Mouse (Mus musculus) kidney, postnatal 10 days (tissue): Measurements from ENCODE around the gene Ptcd3.
"Not testable (repeated sequence)": the region's sequence is repeated elsewhere in the genome, so short reads cannot be mapped to it uniquely, and the experiment has no call there.

Experiments
- DNase-seq: peaks from one replicate; pipeline ENCODE4 v3.0.0; 2021; ENCODE audit warnings: mixed read lengths

Gene Ptcd3

GRCm38 (mm10) chr6:71868809-71869208 lies 39.7 kb downstream of the Ptcd3 start:
- DNase-seq, result no peak

- DNase-seq, result no peak
Observed at GRCm38 (mm10) chr6:71867751-71868150, 40.8 kb downstream of the Ptcd3 start.

- DNase-seq, result not testable (repeated sequence)
Observed at GRCm38 (mm10) chr6:71846906-71847305, 61.6 kb downstream of the Ptcd3 start.

GRCm38 (mm10) chr6:71840597-71841290 lies 67.8 kb downstream of the Ptcd3 start:
- no peak for DNase-seq

GRCm38 (mm10) chr6:71839815-71840214 lies 68.7 kb downstream of the Ptcd3 start:
- DNase-seq, result no peak

- no peak for DNase-seq
Observed at GRCm38 (mm10) chr6:71836811-71837210, 71.7 kb downstream of the Ptcd3 start.

GRCm38 (mm10) chr6:71831581-71831960 lies 77.0 kb downstream of the Ptcd3 start:
- peak; percentile 97 for DNase-seq

GRCm38 (mm10) chr6:71830690-71831580 lies 77.6 kb downstream of the Ptcd3 start, which contains the start of gene Immt:
Immt (plus strand) TSS chr6:71831331.
- peak; percentile 99 for DNase-seq
